In the genomic region with DNA sequence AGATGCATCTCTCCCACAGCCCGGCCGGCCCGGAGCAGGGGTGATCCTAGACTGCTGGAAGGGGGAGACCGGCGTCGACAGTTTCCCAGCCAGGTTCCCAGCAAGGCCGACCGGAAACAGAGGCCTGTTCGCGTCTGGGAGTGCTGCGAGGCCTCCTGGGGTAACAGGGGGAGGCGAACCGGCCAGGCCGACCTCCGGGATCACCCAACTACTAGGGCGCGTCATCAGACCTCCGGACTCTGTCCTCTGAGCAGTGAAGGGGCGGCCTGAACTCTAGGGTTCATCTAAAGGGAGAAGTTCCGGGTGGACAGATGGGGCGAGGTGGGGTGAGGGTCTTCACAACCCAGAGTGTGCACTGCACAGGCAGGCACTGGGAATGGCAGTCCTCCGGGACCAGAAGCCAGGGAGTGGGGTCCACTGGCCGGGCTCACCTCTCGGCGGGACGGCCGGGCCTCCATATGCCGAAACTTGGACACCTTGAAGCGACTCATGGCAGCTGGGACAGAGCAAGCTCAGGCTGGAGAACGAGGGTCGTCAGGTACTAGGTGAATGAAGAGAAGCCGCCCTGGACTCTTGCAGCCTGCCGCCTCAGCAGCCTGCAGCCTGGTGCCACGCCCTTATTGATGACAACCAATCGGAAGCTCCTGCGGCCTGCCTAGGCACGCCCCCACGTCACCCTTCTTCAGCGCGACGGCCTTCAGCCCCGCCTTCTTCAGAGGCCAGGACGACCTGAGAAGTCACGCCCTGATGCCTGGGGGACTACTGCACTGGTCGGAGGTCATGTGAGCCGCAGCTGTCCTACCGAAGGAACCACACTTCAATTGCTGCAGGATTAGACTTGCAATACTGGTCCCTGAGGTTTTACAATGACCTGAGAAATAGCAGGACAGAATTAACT, we compare ENCODE assay signal across 8 mouse cellular contexts. TPM values are rescaled to one million over a fixed set of nuclear protein-coding genes. Genes with fewer than 3 reads are reported as not detected.
A peak's percentile ranks its signal among the peaks of the same experiment; 100 is the strongest.
DNase-seq lines count a peak whose midpoint lies in the region; ATAC-seq and TF ChIP-seq lines count a peak whose summit lies in the region.

A gene (minus strand): TSS at position 657 of the 898 bp plus-strand sequence.

- ATAC-seq in forebrain, embryonic 11.5 days (replicated peaks; ENCODE audit: low FRiP score) = peak; percentile 92
- ATAC-seq in heart, embryonic 16.5 days (replicated peaks; ENCODE audit: extremely low read depth, insufficient read depth, low FRiP score) = peak; percentile 90
- ATAC-seq in liver, embryonic 15.5 days (ENCODE audit: insufficient read depth) = peak; percentile 80
- peak; percentile 93 for ATAC-seq in neural tube, embryonic 12.5 days (ENCODE audit: low FRiP score, low read depth)

- under 1% methylated on average over 47 of the region's 47 CpGs for WGBS in forebrain, embryonic 11.5 days
- under 1% methylated on average over 47 of the region's 47 CpGs for WGBS in heart, embryonic 16.5 days
- under 1% methylated on average over 47 of the region's 47 CpGs for WGBS in liver, embryonic 15.5 days (ENCODE audit: insufficient replicate concordance)
- under 1% methylated on average over 47 of the region's 47 CpGs for WGBS in neural tube, embryonic 12.5 days

- H3K27ac ChIP-seq in CH12.LX (ENCODE audit: insufficient read depth, low read depth) = peak within 1 kb of the TSS; percentile 10
- no peak within 1 kb of the TSS for H3K27ac ChIP-seq in forebrain, embryonic 11.5 days (ENCODE audit: low read depth, low read length)
- H3K27ac ChIP-seq in heart, embryonic 16.5 days (ENCODE audit: low read length) = peak within 1 kb of the TSS; percentile 46; the same call in 1 of the 2 replicates
- H3K27ac ChIP-seq in liver, embryonic 15.5 days (replicated peaks) = peak within 1 kb of the TSS; percentile 59
- no peak within 1 kb of the TSS for H3K27ac ChIP-seq in neural tube, embryonic 12.5 days

- H3K9ac ChIP-seq in CH12.LX (ENCODE audit: insufficient read depth, low read depth) = peak within 1 kb of the TSS; percentile 50
- H3K9ac ChIP-seq in forebrain, embryonic 11.5 days (ENCODE audit: low read length) = peak within 1 kb of the TSS; percentile 67
- peak within 1 kb of the TSS; percentile 79 for H3K9ac ChIP-seq in heart, embryonic 16.5 days (ENCODE audit: low read length)
- peak within 1 kb of the TSS; percentile 72 for H3K9ac ChIP-seq in liver, embryonic 15.5 days
- H3K9ac ChIP-seq in neural tube, embryonic 12.5 days = peak within 1 kb of the TSS; percentile 76

- H3K27me3 ChIP-seq in CH12.LX (replicated peaks) = no peaks in the 10 kb centered on the region
- no peaks in the 10 kb centered on the region for H3K27me3 ChIP-seq in forebrain, embryonic 11.5 days (ENCODE audit: control insufficient read depth, insufficient read depth, low read length)
- H3K27me3 ChIP-seq in heart, embryonic 16.5 days (ENCODE audit: control insufficient read depth, insufficient read depth, low read length) = no peaks in the 10 kb centered on the region
- H3K27me3 ChIP-seq in liver, embryonic 15.5 days = no peaks in the 10 kb centered on the region
- H3K27me3 ChIP-seq in neural tube, embryonic 12.5 days (replicated peaks) = no peaks in the 10 kb centered on the region

- H3K4me1 ChIP-seq in CH12.LX (ENCODE audit: control insufficient read depth in 1 of 2, insufficient read depth in 2 of 2) = peaks cover 11 to 65% of the 10 kb centered on the region in 2 experiments
- H3K4me1 ChIP-seq in forebrain, embryonic 11.5 days (replicated peaks; ENCODE audit: control insufficient read depth, insufficient read depth, low read length) = peaks cover 9% of the 10 kb centered on the region; the same call in 1 of the 2 replicates
- H3K4me1 ChIP-seq in heart, embryonic 16.5 days (ENCODE audit: control insufficient read depth, insufficient read depth, low read length) = peaks cover 14% of the 10 kb centered on the region
- H3K4me1 ChIP-seq in liver, embryonic 15.5 days (replicated peaks) = peaks cover 59% of the 10 kb centered on the region
- H3K4me1 ChIP-seq in neural tube, embryonic 12.5 days = peaks cover 15% of the 10 kb centered on the region

- no peak for TF ChIP-seq RAD21 in CH12.LX (IDR thresholded peaks at IDR 0.05; ENCODE audit: low read depth, low read length)

- TF ChIP-seq CTCF in CH12.LX (conservative IDR thresholded peaks at IDR 0.05 in 1 of 2, IDR thresholded peaks at IDR 0.05 in 1 of 2; ENCODE audit: low read depth in 2 of 2, low read length in 2 of 2) = no peak

- peaks cover 21 to 29% of the 10 kb centered on the region in 2 experiments for H3K36me3 ChIP-seq in CH12.LX (replicated peaks in 1 of 2; ENCODE audit: control insufficient read depth in 1 of 2, insufficient read depth in 1 of 2, low read length in 1 of 2)
- H3K36me3 ChIP-seq in forebrain, embryonic 11.5 days (ENCODE audit: control insufficient read depth, insufficient read depth, low read length) = no peaks in the 10 kb centered on the region; the same call in 1 of the 2 replicates
- H3K36me3 ChIP-seq in heart, embryonic 16.5 days (ENCODE audit: control insufficient read depth, insufficient read depth) = peaks cover 6% of the 10 kb centered on the region
- peaks cover 25% of the 10 kb centered on the region for H3K36me3 ChIP-seq in liver, embryonic 15.5 days (replicated peaks)
- H3K36me3 ChIP-seq in neural tube, embryonic 12.5 days = peaks cover 11% of the 10 kb centered on the region; the same call in 1 of the 2 replicates

- peak within 1 kb of the TSS; percentile 70 to 97 (median 74) for H3K4me3 ChIP-seq in CH12.LX (replicated peaks in 1 of 3; ENCODE audit: low read depth in 2 of 3, low read length in 2 of 3, poor library complexity in 1 of 3)
- H3K4me3 ChIP-seq in forebrain, embryonic 11.5 days (ENCODE audit: low read depth, low read length) = peak within 1 kb of the TSS; percentile 68
- peak within 1 kb of the TSS; percentile 72 for H3K4me3 ChIP-seq in heart, embryonic 16.5 days (ENCODE audit: low read length)
- H3K4me3 ChIP-seq in liver, embryonic 15.5 days (replicated peaks) = peak within 1 kb of the TSS; percentile 74
- peak within 1 kb of the TSS; percentile 58 for H3K4me3 ChIP-seq in neural tube, embryonic 12.5 days

- peak within 1 kb of the TSS; percentile 88 for H3K4me2 ChIP-seq in CH12.LX (ENCODE audit: insufficient read depth, low read depth, poor library complexity, severe bottlenecking)
- H3K4me2 ChIP-seq in forebrain, embryonic 11.5 days (ENCODE audit: low read depth, low read length, severe bottlenecking) = peak within 1 kb of the TSS; percentile 69
- peak within 1 kb of the TSS; percentile 77 for H3K4me2 ChIP-seq in heart, embryonic 16.5 days (ENCODE audit: low read depth, low read length)
- H3K4me2 ChIP-seq in liver, embryonic 15.5 days = peak within 1 kb of the TSS; percentile 98
- H3K4me2 ChIP-seq in neural tube, embryonic 12.5 days (replicated peaks) = peak within 1 kb of the TSS; percentile 90

- TF ChIP-seq POLR2A in CH12.LX (IDR thresholded peaks at IDR 0.05; ENCODE audit: low read depth, low read length) = peak; percentile 77

- H3K79me2 ChIP-seq in CH12.LX (replicated peaks; ENCODE audit: control insufficient read depth, extremely low read depth, insufficient read depth, poor library complexity, severe bottlenecking) = peaks cover 8% of the 10 kb centered on the region

- in situ Hi-C loops in CH12.LX (cut with MboI; ENCODE audit: low pct_ligation_motif_present, low pct_unique_long_range_greater_than_20kb, low sequenced_read_pairs) = loop anchor here (5.0 kb wide), 1 partner anchor 122 kb away; a partner anchor contains a TSS

- dilution Hi-C loops in CH12.LX (cut with MboI; ENCODE audit: extremely low pct_ligation_motif_present, extremely low pct_unique_long_range_greater_than_20kb, low sequenced_read_pairs) = no loop called here

- H3K9me3 ChIP-seq in CH12.LX (replicated peaks; ENCODE audit: low read length) = no peaks in the 10 kb centered on the region
- H3K9me3 ChIP-seq in forebrain, embryonic 11.5 days (ENCODE audit: control insufficient read depth, low read length) = no peaks in the 10 kb centered on the region
- H3K9me3 ChIP-seq in heart, embryonic 16.5 days (replicated peaks; ENCODE audit: control insufficient read depth, low read length) = no peaks in the 10 kb centered on the region
- no peaks in the 10 kb centered on the region for H3K9me3 ChIP-seq in liver, embryonic 15.5 days (replicated peaks)
- no peaks in the 10 kb centered on the region for H3K9me3 ChIP-seq in neural tube, embryonic 12.5 days

- peak; percentile 99 for DNase-seq in CH12.LX (ENCODE audit: extremely low read depth)
- DNase-seq in c-Kit-positive CD71-positive TER-119-negative erythroid progenitor cells, embryonic 14.5 days (ENCODE audit: low read depth) = peak; percentile 92
- DNase-seq in forebrain, embryonic 11.5 days (ENCODE audit: low spot score) = peak; percentile 95
- DNase-seq in kidney, postnatal 36 days = peak; percentile 95 to 97
- peak; percentile 89 for DNase-seq in telencephalon, adult 2 months (ENCODE audit: low read depth, low spot score)

- peak; percentile 67 for TF ChIP-seq EP300 in CH12.LX (IDR thresholded peaks at IDR 0.05; ENCODE audit: low read length)

TF ChIP-seq in CH12.LX, 34 proteins besides CTCF, POLR2A, EP300 and RAD21 (continues in another document):
- TF ChIP-seq ZMIZ1 (IDR thresholded peaks at IDR 0.05; ENCODE audit: low read depth, low read length) (peak; percentile 89; the same call in 1 of the 2 replicates), HCFC1 (IDR thresholded peaks at IDR 0.05; ENCODE audit: low read depth, low read length) (peak; percentile 53), MXI1 (IDR thresholded peaks at IDR 0.05; ENCODE audit: low read depth, low read length) (peak; percentile 84; the same call in 1 of the 2 replicates), MEF2A (IDR thresholded peaks at IDR 0.05; ENCODE audit: borderline replicate concordance, low read depth, low read length) (peak; percentile 77; the same call in 1 of the 2 replicates), NELFE (IDR thresholded peaks at IDR 0.05; ENCODE audit: low read depth, low read length) (peak; percentile 84), ZNF384 (IDR thresholded peaks at IDR 0.05; ENCODE audit: low read depth, low read length) (no peak), JUND (conservative IDR thresholded peaks at IDR 0.05; ENCODE audit: low read depth, low read length) (no peak), CHD2 (IDR thresholded peaks at IDR 0.05; ENCODE audit: low read length) (no peak), CHD1 (IDR thresholded peaks at IDR 0.05; ENCODE audit: low read depth, low read length) (peak; percentile 58; the same call in 1 of the 2 replicates), TBP (conservative IDR thresholded peaks at IDR 0.05; ENCODE audit: low read depth, low read length) (peak; percentile 91), USF2 (conservative IDR thresholded peaks at IDR 0.05; ENCODE audit: low read depth, low read length) (peak; percentile 72)

RNA-seq across cellular contexts. Expression of the gene that starts here (rescaled TPM):
- total RNA-seq in CH12.LX (2012; rRNA removed) = 19.8 and 20.0 TPM in 2 replicates
- total RNA-seq in CH12.LX (2014; rRNA removed) = 5.7 and 6.1 TPM in 2 replicates
- 40.2 and 43.2 TPM in 2 replicates for polyA plus RNA-seq in CH12.LX (2012; ENCODE audit: insufficient read length, low read depth)
- 20.5 and 23.3 TPM in 2 replicates for polyA plus RNA-seq in forebrain, embryonic 11.5 days (2014; fragmentation: Nextera tagmentation; extraction: Ambion mirVana)
- polyA plus RNA-seq in heart, embryonic 16.5 days (2015; fragmentation: Nextera tagmentation; extraction: Ambion mirVana) = 13.7 TPM in 2 replicates
- polyA plus RNA-seq in liver, embryonic 15.5 days (2015; fragmentation: Nextera tagmentation; extraction: Ambion mirVana) = 10.5 and 13.1 TPM in 2 replicates
- 23.6 and 31.2 TPM in 2 replicates for polyA plus RNA-seq in neural tube, embryonic 12.5 days (2016; fragmentation: Nextera tagmentation; extraction: Ambion mirVana)

Comparison
In these comparisons a context has a peak if more than half of its experiments do, and no peak if none do; other contexts are left out.
1. H3K27ac ChIP-seq: peak in CH12.LX (single experiment), heart, embryonic 16.5 days (single experiment) and liver, embryonic 15.5 days (single experiment); none in forebrain, embryonic 11.5 days (single experiment) and neural tube, embryonic 12.5 days (single experiment).
2. Peak in every context shown above with its lines, with median percentiles within 50 percentile points of each other: DNase-seq, H3K4me2 ChIP-seq, H3K4me3 ChIP-seq, H3K9ac ChIP-seq and ATAC-seq.